Mouse (Mus musculus): ENCODE measurements at regions not wholly inside any gene's neighbourhood (a gene's known extent, or its start where the extent isn't known, plus 50 kb on each side); places are given as distances from the start of the nearest gene placed in this dataset.

- no peak for DNase-seq
Measured at GRCm38 (mm10) chr2:103143985-103144384, 70.5 kb downstream of the Apip start.

DNA sequence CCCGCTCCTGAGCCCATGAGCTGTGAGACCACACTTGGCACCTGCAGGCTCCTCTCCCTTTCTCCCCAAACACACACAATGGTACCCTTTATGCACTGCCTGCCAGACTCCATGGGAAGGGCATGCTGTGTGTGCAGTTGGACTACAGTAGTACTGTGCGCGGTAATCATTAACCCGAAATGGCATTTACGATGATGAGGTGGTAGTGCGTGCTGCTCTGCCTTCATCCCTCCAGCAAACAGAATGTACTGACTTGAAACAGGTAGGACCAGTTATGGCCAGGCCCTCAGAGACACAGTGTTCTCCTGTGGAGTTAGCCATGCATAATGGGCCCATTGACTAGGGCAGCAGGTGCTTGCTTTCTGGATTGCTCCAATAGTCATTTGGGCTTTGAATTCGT, 70.9 kb downstream of the Apip start:
- DNase-seq, result no peak

GRCm38 (mm10) chr2:103145058-103145457, 71.6 kb downstream of the Apip start:
- no peak for DNase-seq

- DNase-seq, result no peak
Measured at GRCm38 (mm10) chr2:103146132-103146531, 72.7 kb downstream of the Apip start.

GRCm38 (mm10) chr2:103153261-103153660, 79.8 kb downstream of the Apip start:
- DNase-seq, result no peak

DNA sequence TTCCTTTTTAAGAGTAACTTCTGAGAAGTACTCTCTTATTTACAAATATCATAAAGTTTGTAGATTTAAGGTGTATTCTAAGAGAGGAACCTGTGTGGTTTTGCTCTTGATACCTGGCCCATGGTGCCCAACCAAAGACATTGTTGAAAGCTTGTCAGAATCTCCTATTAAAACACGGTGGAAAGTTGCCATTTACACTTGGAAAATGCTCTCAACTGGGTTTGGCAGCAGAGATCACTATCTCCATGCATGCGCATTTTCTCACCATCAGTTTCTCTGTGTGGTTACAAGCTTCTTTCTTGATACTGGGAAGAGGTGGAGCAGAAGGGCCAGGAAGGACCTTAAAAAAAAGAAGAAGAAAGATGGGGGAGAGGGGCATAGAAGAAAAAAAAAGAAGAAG, 94.3 kb downstream of the Apip start:
- no peak for DNase-seq

GRCm38 (mm10) chr2:103168266-103168665, 94.8 kb downstream of the Apip start:
- DNase-seq, result no peak

- no peak for DNase-seq
Measured at GRCm38 (mm10) chr2:103177361-103177760, 103.9 kb downstream of the Apip start.

GRCm38 (mm10) chr2:103180298-103180927, 106.9 kb downstream of the Apip start:
- no peak for DNase-seq

- DNase-seq, result no peak
Measured at GRCm38 (mm10) chr2:103186751-103187260, 113.3 kb downstream of the Apip start.

GRCm38 (mm10) chr2:103192591-103192990, 110.5 kb downstream of the Ehf start:
- no peak for DNase-seq

DNA sequence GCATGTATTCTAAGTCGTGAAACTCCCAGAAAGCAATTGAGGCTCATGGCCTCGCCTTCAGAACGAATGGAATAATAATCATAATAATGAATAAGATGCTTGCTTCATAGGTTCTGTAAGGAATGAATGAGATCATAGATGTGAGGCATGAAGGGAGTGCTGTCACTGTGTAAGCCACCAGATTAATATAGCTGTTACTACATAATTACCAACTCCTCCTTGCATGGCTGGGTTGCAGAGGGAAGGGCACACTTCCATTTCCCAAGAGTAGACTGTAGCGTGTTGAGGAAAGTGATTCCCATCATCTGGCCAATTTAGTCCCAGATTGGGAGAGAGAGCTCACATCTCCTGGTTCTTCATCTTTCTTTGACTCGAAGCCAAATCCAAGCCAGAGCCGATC, 102.8 kb downstream of the Ehf start:
- DNase-seq, result no peak

DNA sequence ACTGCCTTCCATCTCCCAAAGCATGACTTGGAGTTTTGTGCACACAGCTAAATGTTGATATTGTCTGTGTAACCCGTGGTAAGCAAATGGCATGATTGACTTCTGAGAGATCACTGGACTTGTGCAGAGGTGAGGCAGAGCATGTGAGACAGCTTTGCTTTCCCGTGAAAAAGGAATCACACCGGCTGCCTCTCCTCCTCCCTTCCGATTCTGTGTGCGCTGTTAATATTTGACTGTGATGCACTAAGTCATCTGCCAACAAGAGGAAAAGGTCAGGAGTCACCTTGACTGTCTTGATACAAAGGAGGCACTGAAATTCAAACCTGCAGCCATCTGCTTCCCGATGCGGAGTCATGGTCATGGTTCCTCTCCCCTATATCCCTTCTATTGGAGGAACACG, 98.0 kb downstream of the Ehf start:
- DNase-seq, result no peak

- peak; percentile 8 for DNase-seq
Measured at GRCm38 (mm10) chr2:103208370-103208769, 94.7 kb downstream of the Ehf start.

GRCm38 (mm10) chr2:103209056-103209455, 94.0 kb downstream of the Ehf start:
- no peak for DNase-seq

DNA sequence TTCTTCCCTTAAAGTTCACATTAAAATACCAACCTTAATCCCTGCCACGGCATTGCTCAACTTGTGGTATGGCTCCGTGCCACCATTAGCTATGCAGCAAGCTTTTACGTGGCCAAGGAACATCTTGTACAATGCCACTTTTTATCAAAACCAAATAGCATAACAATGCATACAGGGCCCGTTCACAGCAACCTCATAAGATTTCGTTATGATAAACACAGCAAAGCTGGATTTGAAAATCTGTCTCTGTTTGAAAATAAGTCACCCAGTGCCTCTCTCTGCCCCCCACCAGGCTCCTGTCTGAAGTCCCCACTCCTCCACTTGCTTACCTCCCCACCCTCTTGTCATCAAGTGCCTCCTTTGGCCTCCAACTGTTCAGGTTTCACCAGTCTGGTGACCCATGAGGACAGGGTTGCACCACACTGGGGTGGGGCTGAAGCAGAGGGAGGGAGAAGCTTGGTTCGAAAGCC, 93.5 kb downstream of the Ehf start:
- DNase-seq, result no peak

DNA sequence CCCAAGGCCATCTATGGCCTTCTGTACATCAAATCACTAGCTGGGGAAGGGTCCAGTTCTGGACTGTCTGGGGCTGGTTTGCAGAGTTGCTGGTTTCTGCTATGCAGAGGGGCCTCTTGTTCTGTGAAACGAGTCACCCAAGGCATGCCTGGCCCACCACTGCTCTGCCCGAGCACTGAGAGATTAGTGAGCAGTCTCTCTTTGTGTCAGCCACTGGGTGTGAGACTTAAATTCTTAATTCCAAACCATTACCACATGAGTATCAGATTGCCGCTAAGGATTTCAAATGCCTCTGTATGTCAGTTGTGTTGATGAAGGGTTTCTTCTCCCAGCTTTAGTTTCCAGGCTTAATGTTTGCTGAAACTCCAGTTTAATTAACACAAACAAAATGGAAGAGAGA, 91.9 kb downstream of the Ehf start:
- no peak for DNase-seq

Data from cerebellum, adult 11-12 months (tissue).